ENCODE assay signal across 8 mouse cellular contexts in genomic region chr7:64326892-64327291, GRCm38 (mm10). TPM values are rescaled to one million over a fixed set of nuclear protein-coding genes. Genes with fewer than 3 reads are reported as not detected.
DNase-seq lines count a peak whose midpoint lies in the region; ATAC-seq and TF ChIP-seq lines count a peak whose summit lies in the region.

No protein-coding gene starts in this region.

- intact Hi-C loops in left cerebral cortex, adult 2 months (cut with DNase I): loop anchor here (1.0 to 5.0 kb wide), 4 partner anchors 100 to 575 kb away; partner anchors contain the start of gene Klf13

- peak; percentile 91 for TF ChIP-seq CTCF in left cerebral cortex, adult 2 months (IDR thresholded peaks at IDR 0.05)

- peak; percentile 99 for ATAC-seq in megakaryocyte-erythroid progenitor cell, adult 5-6 weeks (replicated peaks; ENCODE audit: low FRiP score, low TSS enrichment, poor library complexity, severe bottlenecking)

- DNase-seq in T-cell, adult 2 months (ENCODE audit: low spot score): peak; percentile 84
- peak; percentile 93 to 95 for DNase-seq in cerebellum, postnatal 10 days
- peak; percentile 31 to 76 for DNase-seq in frontal cortex, postnatal 14 days (ENCODE audit: low spot score in 2 of 2)
- peak; percentile 91 for DNase-seq in induced T-regulatory cell, adult 2 months (ENCODE audit: low read depth)
- peak; percentile 75 to 86 for DNase-seq in left cerebral cortex, adult 2 months (ENCODE audit: extremely low spot score in 1 of 2, low spot score in 2 of 2)
- peak; percentile 53 to 78 for DNase-seq in right cerebral cortex, postnatal 10 days (ENCODE audit: low spot score in 2 of 2)
- peak; percentile 35 for DNase-seq in urinary bladder, postnatal 10 days (ENCODE audit: low spot score)

- no peak overlapping the region for H3K27ac ChIP-seq in left cerebral cortex, adult 2 months

- H3K4me3 ChIP-seq in left cerebral cortex, adult 2 months: no peak overlapping the region

RNA-seq across cellular contexts. Expression of gene Mtmr10, which starts 39.4 kb away (rescaled TPM):
- total RNA-seq in left cerebral cortex, adult 2 months (2021): 10 to 100 TPM; 16.2 to 17.7 TPM
- total RNA-seq in megakaryocyte-erythroid progenitor cell, adult 5-6 weeks (2014; fragmentation: Nextera tagmentation): 6.5 and 12.4 TPM in 2 replicates
- 1.6 and 2.9 TPM in 2 replicates for total RNA-seq in megakaryocyte-erythroid progenitor cell, adult 5-6 weeks (2017)

RNA-seq across cellular contexts. Expression of gene Fan1, which starts 47.0 kb away (rescaled TPM):
- 10 to 100 TPM; 10.7 to 10.9 TPM for total RNA-seq in left cerebral cortex, adult 2 months (2021)
- total RNA-seq in megakaryocyte-erythroid progenitor cell, adult 5-6 weeks (2014; fragmentation: Nextera tagmentation): 6.3 and 6.9 TPM in 2 replicates
- total RNA-seq in megakaryocyte-erythroid progenitor cell, adult 5-6 weeks (2017): 6.3 and 9.0 TPM in 2 replicates

Comparison
In these comparisons a context has a peak if more than half of its experiments do, and no peak if none do; other contexts are left out.
1. DNase-seq: peak in every context shown above with its lines; median percentile 94 in cerebellum, postnatal 10 days; 91 in induced T-regulatory cell, adult 2 months; 84 in T-cell, adult 2 months; 80 in left cerebral cortex, adult 2 months; 66 in right cerebral cortex, postnatal 10 days; 54 in frontal cortex, postnatal 14 days; 35 in urinary bladder, postnatal 10 days.